Comparison of ENCODE assay signal across 8 mouse cellular contexts in the genomic region with DNA sequence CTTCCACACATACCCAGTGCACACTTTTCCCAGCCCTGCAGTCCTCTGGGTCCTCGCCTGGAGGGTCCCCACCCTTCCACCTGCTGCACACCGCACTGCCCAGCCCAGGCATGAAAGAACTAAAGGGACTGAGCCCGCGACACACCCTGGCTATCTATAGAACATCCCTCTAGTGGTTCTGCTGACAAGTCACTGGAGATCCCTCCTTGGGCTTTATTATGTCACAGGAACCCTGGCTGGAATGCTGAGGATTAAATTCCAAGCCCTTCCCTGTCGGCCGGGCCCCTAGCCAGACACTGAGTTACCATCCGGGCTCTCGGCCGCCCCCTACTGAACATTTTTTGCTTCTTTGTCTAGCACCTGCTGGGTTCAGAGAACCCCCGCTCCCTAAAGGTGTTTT.
DNase-seq lines count a peak whose midpoint lies in the region; ATAC-seq and TF ChIP-seq lines count a peak whose summit lies in the region.

No protein-coding gene starts in this region.

- H3K4me3 ChIP-seq in forebrain, embryonic 11.5 days (ENCODE audit: low read depth, low read length), result no peak overlapping the region
- H3K4me3 ChIP-seq in forebrain, embryonic 12.5 days (replicated peaks), result no peak overlapping the region
- H3K4me3 ChIP-seq in heart, embryonic 10.5 days, result no peak overlapping the region
- H3K4me3 ChIP-seq in limb, embryonic 10.5 days, result no peak overlapping the region

- no peaks in the 10 kb centered on the region for H3K27me3 ChIP-seq in forebrain, embryonic 11.5 days (ENCODE audit: control insufficient read depth, insufficient read depth, low read length)
- no peaks in the 10 kb centered on the region for H3K27me3 ChIP-seq in forebrain, embryonic 12.5 days
- H3K27me3 ChIP-seq in heart, embryonic 10.5 days (ENCODE audit: insufficient read depth, poor library complexity, severe bottlenecking), result no peaks in the 10 kb centered on the region
- H3K27me3 ChIP-seq in limb, embryonic 10.5 days (ENCODE audit: low read depth, poor library complexity, severe bottlenecking), result no peaks in the 10 kb centered on the region

- peak; percentile 31; the same call in 1 of the 2 replicates for TF ChIP-seq CTCF in brain, embryonic 14.5 days (IDR thresholded peaks at IDR 0.05; ENCODE audit: borderline replicate concordance, extremely low read depth, insufficient read depth, insufficient read length)

- H3K36me3 ChIP-seq in forebrain, embryonic 11.5 days (ENCODE audit: control insufficient read depth, insufficient read depth, low read length), result no peaks in the 10 kb centered on the region
- H3K36me3 ChIP-seq in forebrain, embryonic 12.5 days (replicated peaks), result no peaks in the 10 kb centered on the region
- no peaks in the 10 kb centered on the region for H3K36me3 ChIP-seq in heart, embryonic 10.5 days
- H3K36me3 ChIP-seq in limb, embryonic 10.5 days, result no peaks in the 10 kb centered on the region

- peak; percentile 54 for DNase-seq in forebrain, embryonic 11.5 days (ENCODE audit: low spot score)
- peak; percentile 61 for DNase-seq in 3134 (ENCODE audit: extremely low read depth, insufficient read length, low spot score)
- DNase-seq in brain, embryonic 14.5 days (ENCODE audit: low read depth), result peak; percentile 31
- peak; percentile 77 for DNase-seq in heart, embryonic 10.5 days (ENCODE audit: low spot score)
- peak; percentile 46 for DNase-seq in limb, embryonic 10.5 days (ENCODE audit: low spot score)
- peak; percentile 89 for DNase-seq in skeletal muscle tissue, adult 2 months (ENCODE audit: low read depth, low spot score)

- 42% methylated on average over 10 of the region's 10 CpGs for WGBS in forebrain, embryonic 11.5 days
- 39% methylated on average over 10 of the region's 10 CpGs for WGBS in forebrain, embryonic 12.5 days
- WGBS in heart, embryonic 10.5 days, result 34% methylated on average over 10 of the region's 10 CpGs
- WGBS in limb, embryonic 10.5 days, result 53% methylated on average over 10 of the region's 10 CpGs

- H3K9me3 ChIP-seq in forebrain, embryonic 11.5 days (ENCODE audit: control insufficient read depth, low read length), result no peaks in the 10 kb centered on the region
- no peaks in the 10 kb centered on the region for H3K9me3 ChIP-seq in forebrain, embryonic 12.5 days
- no peaks in the 10 kb centered on the region for H3K9me3 ChIP-seq in heart, embryonic 10.5 days
- no peaks in the 10 kb centered on the region for H3K9me3 ChIP-seq in limb, embryonic 10.5 days (replicated peaks)

- H3K4me1 ChIP-seq in forebrain, embryonic 11.5 days (replicated peaks; ENCODE audit: control insufficient read depth, insufficient read depth, low read length), result no peaks in the 10 kb centered on the region
- no peaks in the 10 kb centered on the region for H3K4me1 ChIP-seq in forebrain, embryonic 12.5 days
- peaks cover 24% of the 10 kb centered on the region for H3K4me1 ChIP-seq in heart, embryonic 10.5 days
- no peaks in the 10 kb centered on the region for H3K4me1 ChIP-seq in limb, embryonic 10.5 days

- ATAC-seq in forebrain, embryonic 11.5 days (replicated peaks; ENCODE audit: low FRiP score), result no peak
- ATAC-seq in forebrain, embryonic 12.5 days (ENCODE audit: low FRiP score), result no peak
- no peak for ATAC-seq in erythroid progenitor cell, adult 5-6 weeks (replicated peaks; ENCODE audit: low FRiP score, poor library complexity, severe bottlenecking)

- H3K9ac ChIP-seq in forebrain, embryonic 11.5 days (ENCODE audit: low read length), result no peak overlapping the region
- no peak overlapping the region for H3K9ac ChIP-seq in forebrain, embryonic 12.5 days

- no peak overlapping the region for H3K27ac ChIP-seq in forebrain, embryonic 11.5 days (ENCODE audit: low read depth, low read length)
- H3K27ac ChIP-seq in forebrain, embryonic 12.5 days, result no peak overlapping the region
- peak overlapping the region; percentile 39 for H3K27ac ChIP-seq in heart, embryonic 10.5 days
- no peak overlapping the region for H3K27ac ChIP-seq in limb, embryonic 10.5 days

- no peak for TF ChIP-seq POLR2A in brain, embryonic 14.5 days (IDR thresholded peaks at IDR 0.05; ENCODE audit: borderline replicate concordance, extremely low read depth, insufficient read depth, insufficient read length, poor library complexity, severe bottlenecking)

- no peak overlapping the region for H3K4me2 ChIP-seq in forebrain, embryonic 11.5 days (ENCODE audit: low read depth, low read length, severe bottlenecking)
- no peak overlapping the region for H3K4me2 ChIP-seq in forebrain, embryonic 12.5 days

Comparison
In these comparisons a context has a peak if more than half of its experiments do, and no peak if none do; other contexts are left out.
1. DNase-seq: peak in every context shown above with its lines; median percentile 89 in skeletal muscle tissue, adult 2 months; 77 in heart, embryonic 10.5 days; 61 in 3134; 54 in forebrain, embryonic 11.5 days; 46 in limb, embryonic 10.5 days; 31 in brain, embryonic 14.5 days.